Mouse (Mus musculus) CD4-positive, CD25-positive, alpha-beta regulatory T cell (primary cell): ENCODE data around the gene Mgrn1. TPM values are rescaled to one million over a fixed set of nuclear protein-coding genes. Genes with fewer than 3 reads are reported as not detected.

ENCODE experiments used
- polyA plus RNA-seq: library from polyadenylated mRNA; unstranded; fragments of 100-300 nt; shearing (Covaris generic); gene quantifications from one replicate; pipeline ENCODE4 v1.2.1, GENCODE M21; 2017

The Mgrn1 gene
- polyA plus RNA-seq = 67.8 TPM

DNA sequence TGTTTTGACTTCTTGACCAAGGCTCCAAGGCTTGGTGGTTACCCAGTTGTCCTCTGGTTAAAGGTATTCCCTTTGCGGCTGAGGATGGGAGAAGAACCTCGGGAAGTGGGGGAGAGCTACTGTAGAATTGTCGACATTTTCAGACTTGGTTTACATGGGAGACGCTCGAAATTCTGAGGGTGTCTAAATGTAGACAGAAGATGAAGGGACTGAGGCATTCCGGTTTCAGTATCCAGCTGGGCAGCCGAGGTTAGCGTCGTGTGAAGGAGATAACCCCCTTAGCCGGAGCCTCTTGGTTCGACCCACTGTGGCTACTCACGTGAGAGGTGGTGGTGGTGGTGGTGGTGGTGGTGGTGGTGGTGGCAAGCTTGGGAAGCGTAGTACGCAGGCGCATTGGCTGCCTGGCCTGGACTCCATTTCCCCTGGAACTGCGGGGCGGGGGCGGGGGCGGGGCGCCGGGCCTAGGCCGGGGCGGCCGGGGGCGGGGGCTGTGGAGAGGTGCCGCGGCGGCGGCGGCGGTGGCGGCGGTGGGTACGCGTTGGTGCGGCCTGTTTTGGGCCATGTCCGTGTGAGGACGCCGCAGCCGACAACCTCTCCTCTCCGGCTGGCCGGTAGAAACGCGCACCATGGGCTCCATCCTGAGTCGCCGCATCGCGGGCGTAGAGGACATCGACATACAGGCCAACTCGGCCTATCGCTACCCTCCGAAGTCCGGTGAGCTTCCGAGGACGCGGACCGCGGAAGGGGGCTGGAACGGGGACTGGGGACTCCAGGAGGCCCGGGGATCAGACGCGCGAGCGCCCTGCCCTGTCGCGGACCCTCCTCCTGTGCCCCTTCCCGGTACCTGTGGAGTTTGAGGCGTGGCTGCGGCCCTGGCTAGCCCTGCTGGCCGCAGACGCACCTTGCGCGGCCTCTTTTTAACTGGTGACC lies at the start of gene Mgrn1:
Mgrn1 (plus strand) TSS at position 490 of the 930 bp plus-strand sequence.

DNA sequence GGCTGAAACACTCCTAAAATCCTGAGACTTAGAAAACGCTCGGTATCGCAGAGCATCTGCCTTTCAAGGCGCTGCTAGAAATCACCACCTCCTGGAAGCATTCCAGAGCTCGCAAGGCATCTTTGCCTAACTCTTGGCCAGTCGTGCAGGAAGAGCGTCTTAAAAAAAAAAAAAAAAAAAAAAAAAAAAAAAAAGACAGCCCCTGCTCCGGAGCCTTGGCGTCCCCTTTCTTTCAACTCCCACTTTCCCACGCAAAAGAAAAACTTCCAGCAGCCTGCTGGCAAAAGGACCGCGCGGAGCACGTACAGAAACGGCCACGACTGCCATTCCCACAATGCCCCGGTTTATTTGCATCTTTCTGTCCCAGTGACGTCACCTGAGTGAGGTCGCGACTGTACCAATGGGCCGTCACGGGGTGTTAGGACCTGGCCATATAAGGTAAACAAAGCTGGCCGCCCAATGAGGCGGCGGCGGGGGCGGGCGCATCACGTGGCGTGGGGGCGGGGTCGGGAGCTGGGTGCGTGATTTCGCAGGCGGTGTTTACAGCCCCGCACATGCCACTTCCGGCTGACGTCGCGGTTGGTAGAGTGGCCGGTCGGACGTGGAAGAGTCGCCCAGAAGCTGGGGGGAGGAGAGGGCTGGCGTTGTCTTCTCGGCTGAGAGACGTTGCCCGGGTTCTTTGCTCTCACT lies 5.8 kb upstream of the Mgrn1 start, which contains the start of gene Ubald1:
Ubald1 (minus strand) TSS at position 180 of the 690 bp plus-strand sequence.

DNA sequence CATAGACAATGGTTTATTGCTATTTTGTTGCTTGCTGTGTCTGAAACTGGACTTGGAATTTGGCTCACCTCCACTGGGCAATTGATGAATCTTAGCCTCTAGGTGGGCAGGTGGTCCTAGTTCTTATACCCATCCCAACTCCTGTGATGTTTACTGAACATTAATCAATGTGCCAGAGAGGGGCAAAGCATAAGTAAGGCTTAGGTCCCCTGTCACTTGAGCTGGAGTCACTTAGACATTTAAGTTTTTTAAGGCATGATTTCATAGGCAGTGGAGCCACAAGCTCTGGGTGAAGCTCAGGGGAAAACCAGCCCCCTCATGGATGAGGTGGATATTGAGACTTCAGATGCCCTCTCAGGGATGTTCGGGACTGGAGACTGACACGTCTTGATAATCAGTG lies 52.4 kb downstream of the Mgrn1 start, which contains the start of gene Nudt16l1:
Nudt16l1 (plus strand) TSS at position 301 of the 400 bp plus-strand sequence.

DNA sequence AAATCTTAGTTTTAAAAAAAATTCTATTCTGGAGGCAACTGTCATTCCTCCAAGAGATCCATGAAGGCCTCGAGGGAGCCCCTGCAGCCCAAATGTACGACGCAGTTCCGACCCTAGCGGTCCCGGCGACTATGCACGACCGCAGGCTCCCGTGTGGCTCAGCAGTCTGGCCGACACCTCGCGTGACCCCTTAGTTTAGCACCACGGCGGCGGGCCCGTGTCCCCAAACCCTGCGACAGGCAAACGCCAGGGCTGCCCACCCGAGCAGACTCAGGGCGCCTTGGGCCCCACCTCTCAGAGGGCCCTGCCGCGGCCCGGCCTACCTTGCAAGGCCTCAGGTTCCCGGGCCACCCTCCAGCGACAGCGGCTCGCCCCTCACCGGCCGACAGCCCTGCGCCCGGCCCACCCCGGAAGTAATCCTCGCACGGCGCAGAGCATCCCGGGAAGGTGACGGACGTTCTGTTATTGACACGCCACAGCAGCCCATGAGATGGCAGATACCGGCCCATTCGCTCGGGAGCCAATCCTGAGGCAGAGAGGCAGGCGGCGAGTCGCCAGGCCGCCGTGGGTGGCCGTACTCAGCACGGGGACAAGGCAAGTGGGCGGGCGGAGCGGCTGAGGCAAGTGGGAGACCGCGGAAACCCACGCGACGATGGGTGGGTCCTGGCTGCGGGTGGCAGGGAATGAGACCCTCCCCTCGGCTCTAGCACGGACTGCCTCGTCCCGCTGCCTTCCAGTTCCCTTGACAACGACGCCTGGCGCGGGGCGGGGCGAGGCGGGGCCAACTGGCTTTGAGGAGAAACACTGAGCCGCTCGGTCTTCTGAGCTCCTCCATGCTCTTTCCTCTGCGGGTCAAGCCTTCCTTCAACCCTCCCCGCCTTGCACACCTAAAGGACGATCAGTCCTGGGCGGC lies 78.0 kb downstream of the Mgrn1 start, which contains the start of gene Anks3:
Anks3 (minus strand) TSS at position 409 of the 913 bp plus-strand sequence.

Other genes starting within 250 kb of the Mgrn1 start
- gene Vasn, start 246.3 kb upstream of the Mgrn1 start, polyA plus RNA-seq = 0.79 TPM
- gene Dnaja3, start 246.3 kb upstream of the Mgrn1 start, polyA plus RNA-seq = 54.6 TPM
- gene Coro7, start 206.5 kb upstream of the Mgrn1 start, polyA plus RNA-seq = 135 TPM
- 8.1 TPM for gene Nmral1, start 166.9 kb upstream of the Mgrn1 start, polyA plus RNA-seq
- gene Hmox2, start 159.9 kb upstream of the Mgrn1 start, polyA plus RNA-seq = 93.0 TPM
- 49.0 TPM for gene Cdip1, start 96.0 kb upstream of the Mgrn1 start, polyA plus RNA-seq
- gene 4930562C15Rik, start 50.8 kb upstream of the Mgrn1 start, polyA plus RNA-seq = 0.38 TPM
- 54.5 TPM for gene Ubald1, start 5.9 kb upstream of the Mgrn1 start, polyA plus RNA-seq
- gene Nudt16l1, start 52.5 kb downstream of the Mgrn1 start, polyA plus RNA-seq = 146 TPM
- gene Anks3, start 78.0 kb downstream of the Mgrn1 start, polyA plus RNA-seq = 81.4 TPM
- 0.07 TPM for gene Sept12, start 111.6 kb downstream of the Mgrn1 start, polyA plus RNA-seq
- gene Smim22, start 121.0 kb downstream of the Mgrn1 start, polyA plus RNA-seq = not detected
- 19.7 TPM for gene Rogdi, start 127.3 kb downstream of the Mgrn1 start, polyA plus RNA-seq
- 160 TPM for gene Glyr1, start 163.6 kb downstream of the Mgrn1 start, polyA plus RNA-seq
- gene Ubn1, start 163.8 kb downstream of the Mgrn1 start, polyA plus RNA-seq = 43.5 TPM
- gene Ppl, start 246.2 kb downstream of the Mgrn1 start, polyA plus RNA-seq = 0.02 TPM